Mouse (Mus musculus): ENCODE measurements around the gene Spin2e. TPM values are rescaled to one million over a fixed set of nuclear protein-coding genes. Genes with fewer than 3 reads are reported as not detected.

Spin2e gene
- polyA plus RNA-seq (2014; fragmentation: Illumina TruSeq; extraction: RNeasy Lipid Tissue Mini Kit (QIAGEN cat#74804); ENCODE audit: low replicate concordance): not detected

DNA sequence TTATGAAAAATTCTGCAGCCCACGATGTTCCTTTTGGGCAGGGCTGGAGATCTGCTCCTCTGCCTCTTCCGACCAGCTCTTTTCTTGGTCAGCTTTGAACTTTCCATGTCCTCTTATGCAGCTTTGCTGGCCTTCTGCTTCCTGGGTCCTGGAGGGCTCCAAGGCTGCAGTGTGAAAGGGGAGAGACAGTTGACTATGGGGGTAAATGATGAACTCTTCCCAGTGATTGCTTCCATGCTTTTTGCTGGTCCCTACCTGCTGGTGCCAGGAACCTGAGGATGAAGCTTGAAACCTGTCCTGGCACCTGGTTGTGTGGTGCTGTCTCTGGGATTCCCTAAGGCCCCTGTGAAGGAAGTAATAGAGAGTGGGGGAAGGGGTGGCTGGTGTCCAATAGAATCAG, at the start of gene Spin2e:
Spin2e (minus strand) TSS at position 101 of the 400 bp plus-strand sequence.

DNA sequence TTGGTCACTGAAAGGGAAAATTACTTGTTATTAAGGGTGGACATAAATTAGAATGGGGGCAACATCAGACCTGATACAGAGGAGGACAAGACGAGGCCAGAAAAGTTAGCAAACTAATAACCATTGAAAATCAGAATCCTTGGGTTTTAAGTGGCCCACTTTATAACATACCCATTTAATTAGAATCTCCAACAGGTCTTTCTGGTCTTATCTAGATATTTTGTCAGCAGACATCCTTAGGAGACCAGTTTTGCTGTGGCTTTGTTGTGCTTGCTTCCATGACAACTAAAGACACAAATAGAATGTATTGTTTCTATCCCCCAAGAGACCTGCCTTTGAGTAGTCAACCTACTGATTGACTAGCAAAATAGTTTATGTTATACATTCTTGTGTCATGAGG, 44.5 kb downstream of the Spin2e start, which contains the start of gene Gm21883:
Gm21883 (minus strand) TSS at position 101 of the 400 bp plus-strand sequence.

Other genes with a start within 250 kb of the Spin2e start
- gene Btbd35f19, start 235.0 kb downstream of the Spin2e start, polyA plus RNA-seq (2014; fragmentation: Illumina TruSeq; extraction: RNeasy Lipid Tissue Mini Kit (QIAGEN cat#74804); ENCODE audit: low replicate concordance): not detected
- not detected for gene Gm21883, start 44.6 kb downstream of the Spin2e start, polyA plus RNA-seq (2014; fragmentation: Illumina TruSeq; extraction: RNeasy Lipid Tissue Mini Kit (QIAGEN cat#74804); ENCODE audit: low replicate concordance)
- gene Btbd35f25, start 98.2 kb upstream of the Spin2e start, polyA plus RNA-seq (2014; fragmentation: Illumina TruSeq; extraction: RNeasy Lipid Tissue Mini Kit (QIAGEN cat#74804); ENCODE audit: low replicate concordance): not detected